Comparison of ENCODE assay signal across 13 mouse cellular contexts in the genomic region with DNA sequence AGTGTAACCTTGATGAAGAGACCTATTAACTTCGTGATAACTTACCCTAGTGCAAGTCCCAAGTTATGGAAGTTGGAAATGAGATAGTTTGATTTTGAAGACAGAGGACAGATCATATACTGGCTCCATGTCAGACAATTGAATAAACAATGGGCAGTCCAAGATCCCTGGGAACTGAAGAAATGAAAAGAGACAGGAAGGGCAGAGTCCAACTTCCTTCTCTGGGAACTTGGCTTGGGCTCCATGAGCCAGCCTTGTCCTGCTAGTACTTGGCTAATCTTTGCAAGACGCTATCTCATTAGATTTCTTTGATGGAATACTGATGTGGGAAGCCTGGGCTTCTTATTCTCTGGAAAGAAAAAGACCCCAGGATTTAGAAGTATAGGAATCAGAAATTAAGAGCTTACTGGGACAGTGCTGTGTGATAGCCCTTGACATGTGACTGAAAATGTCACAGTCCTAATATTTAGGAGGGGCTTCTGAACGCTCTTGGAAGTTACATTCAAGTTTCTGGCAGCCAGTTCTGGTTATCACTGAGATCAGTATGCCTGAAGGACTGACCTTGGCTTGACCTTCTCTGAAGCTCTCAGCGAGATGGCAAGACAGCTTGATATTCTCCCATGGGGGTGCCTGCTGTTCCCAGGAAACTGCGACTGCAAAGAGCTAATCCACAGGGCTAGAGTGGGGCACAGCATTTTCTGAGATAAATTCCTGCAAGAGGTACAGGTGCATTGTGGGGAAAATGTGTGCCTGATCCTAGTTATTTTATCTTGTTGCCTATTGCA.
DNase-seq lines count a peak whose midpoint lies in the region; ATAC-seq and TF ChIP-seq lines count a peak whose summit lies in the region.
"Had no signal": no experiment of that assay in that cellular context is flagged by ENCODE, and none has a peak within 500 bp of the region (broad histone marks: within the 10 kb centered on the region; RNA-seq: fewer than 3 reads in every experiment).

No protein-coding gene starts in this region.

- no peak overlapping the region for H3K4me3 ChIP-seq in kidney, postnatal 0 days (replicated peaks; ENCODE audit: low read depth, low read length)
- no peak overlapping the region for H3K4me3 ChIP-seq in midbrain, embryonic 13.5 days (replicated peaks)
- H3K4me3 ChIP-seq: hindbrain, embryonic 15.5 days had no signal

- WGBS in kidney, postnatal 0 days = 45% methylated on average over 5 of the region's 5 CpGs
- 54% methylated on average over 5 of the region's 5 CpGs for WGBS in midbrain, embryonic 13.5 days

- H3K27me3 ChIP-seq in kidney, postnatal 0 days (ENCODE audit: insufficient read depth, low read length) = no peaks in the 10 kb centered on the region
- no peaks in the 10 kb centered on the region for H3K27me3 ChIP-seq in midbrain, embryonic 13.5 days
- H3K27me3 ChIP-seq: hindbrain, embryonic 15.5 days had no signal

- H3K9me3 ChIP-seq in kidney, postnatal 0 days (replicated peaks; ENCODE audit: low read length) = no peaks in the 10 kb centered on the region
- no peaks in the 10 kb centered on the region for H3K9me3 ChIP-seq in midbrain, embryonic 13.5 days
- H3K9me3 ChIP-seq: hindbrain, embryonic 15.5 days had no signal

- H3K27ac ChIP-seq in kidney, postnatal 0 days = 0 out of 2 replicates have a peak overlapping the region, but pooled peaks have one; percentile 16
- no peak overlapping the region for H3K27ac ChIP-seq in midbrain, embryonic 13.5 days
- H3K27ac ChIP-seq: hindbrain, embryonic 15.5 days had no signal

- peak; percentile 94 for DNase-seq in heart, adult 11 months
- DNase-seq in heart, postnatal 4 days = no peak
- DNase-seq in heart, adult 8-10 months (ENCODE audit: low spot score) = peak; percentile 52
- peak; percentile 38 for DNase-seq in kidney, postnatal 0 days (ENCODE audit: low spot score)
- DNase-seq in mesoderm, embryonic 11.5 days (ENCODE audit: low read depth, low spot score) = peak; percentile 7
- no peak for DNase-seq in layer of hippocampus, postnatal 25 days (ENCODE audit: extremely low spot score in 1 of 2, low spot score in 1 of 2)
- DNase-seq: cerebellum, adult 9-11 months; thymus, postnatal 14 days had no signal

- ATAC-seq in kidney, postnatal 0 days (replicated peaks; ENCODE audit: low FRiP score, low read depth) = no peak
- ATAC-seq in midbrain, embryonic 13.5 days = no peak
- no peak for ATAC-seq in monocyte, adult 5-6 weeks (replicated peaks; ENCODE audit: insufficient number of reproducible peaks, low FRiP score, low TSS enrichment, poor library complexity, severe bottlenecking)
- ATAC-seq: activated CD4-positive, CD25-positive, alpha-beta regulatory T cell, adult 4 months; forebrain, embryonic 14.5 days had no signal

- H3K9ac ChIP-seq in kidney, postnatal 0 days (ENCODE audit: low read depth, low read length) = no peak overlapping the region
- H3K9ac ChIP-seq in midbrain, embryonic 13.5 days (replicated peaks) = no peak overlapping the region
- H3K9ac ChIP-seq: hindbrain, embryonic 15.5 days had no signal

- peaks cover 4% of the 10 kb centered on the region; the same call in 1 of the 2 replicates for H3K4me1 ChIP-seq in kidney, postnatal 0 days (replicated peaks; ENCODE audit: insufficient read depth, low read length)
- H3K4me1 ChIP-seq in midbrain, embryonic 13.5 days (replicated peaks) = peaks cover 6% of the 10 kb centered on the region; the same call in 1 of the 2 replicates

- TF ChIP-seq CTCF in kidney, postnatal 0 days (IDR thresholded peaks at IDR 0.05; ENCODE audit: low read depth) = no peak

- H3K4me2 ChIP-seq in kidney, postnatal 0 days (ENCODE audit: low read length) = no peak overlapping the region
- H3K4me2 ChIP-seq in midbrain, embryonic 13.5 days (replicated peaks) = no peak overlapping the region
- H3K4me2 ChIP-seq: hindbrain, embryonic 15.5 days had no signal

- no peaks in the 10 kb centered on the region for H3K36me3 ChIP-seq in kidney, postnatal 0 days (ENCODE audit: insufficient read depth, low read length)
- H3K36me3 ChIP-seq in midbrain, embryonic 13.5 days = no peaks in the 10 kb centered on the region
- H3K36me3 ChIP-seq: hindbrain, embryonic 15.5 days had no signal

Comparison
In these comparisons a context has a peak if more than half of its experiments do, and no peak if none do; other contexts are left out.
1. DNase-seq: peak in heart, adult 11 months (single experiment), heart, adult 8-10 months (single experiment), kidney, postnatal 0 days (single experiment) and mesoderm, embryonic 11.5 days (single experiment); none in heart, postnatal 4 days (single experiment) and layer of hippocampus, postnatal 25 days (0 of 2).